Mouse (Mus musculus): ENCODE measurements around the gene Tmem200b. TPM values are rescaled to one million over a fixed set of nuclear protein-coding genes. Genes with fewer than 3 reads are reported as not detected.

Tmem200b gene
- total RNA-seq, 2 experiments from 2014 or later: 11.3 to 14.4 TPM

DNA sequence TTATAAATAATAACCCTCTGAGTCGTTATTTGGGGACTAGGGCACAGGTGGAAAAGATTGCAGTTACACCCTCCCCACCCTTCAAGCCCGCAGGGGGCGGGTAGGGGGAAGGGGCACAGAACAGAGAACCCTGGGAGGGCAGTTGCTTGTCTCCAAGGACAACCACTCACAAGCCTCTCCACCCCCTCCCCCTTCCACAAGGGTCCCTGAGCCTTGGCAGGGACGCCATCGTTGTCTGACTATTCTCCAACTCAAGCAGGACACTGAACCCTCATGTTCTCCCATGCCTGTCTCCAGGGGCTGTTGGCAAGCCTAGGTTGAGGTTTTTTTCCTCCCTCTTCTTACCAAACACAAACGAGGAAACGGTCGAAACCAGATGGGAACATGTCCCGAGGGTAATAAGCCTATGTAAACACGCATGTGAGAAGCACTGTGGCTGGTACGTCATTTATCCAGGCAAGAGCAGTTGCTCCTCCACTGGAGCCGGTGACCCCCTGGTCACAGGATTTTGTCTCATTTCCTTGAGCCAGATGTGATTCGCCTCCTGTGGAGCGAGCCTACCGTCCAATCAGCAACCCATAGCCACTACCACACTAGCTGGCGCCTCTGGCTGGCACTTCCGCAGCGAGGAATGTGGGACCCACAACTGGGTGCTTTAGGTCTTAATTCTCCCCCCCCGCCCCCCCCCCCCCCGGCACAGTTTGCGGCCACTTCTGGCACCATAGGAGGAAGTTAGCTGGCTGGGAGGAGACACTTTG is 11.2 kb upstream of the Tmem200b start:
- intact Hi-C loops (cut with DNase I): no loop called here
- peak in 1 of 2 experiments; percentile 48 for DNase-seq

DNA sequence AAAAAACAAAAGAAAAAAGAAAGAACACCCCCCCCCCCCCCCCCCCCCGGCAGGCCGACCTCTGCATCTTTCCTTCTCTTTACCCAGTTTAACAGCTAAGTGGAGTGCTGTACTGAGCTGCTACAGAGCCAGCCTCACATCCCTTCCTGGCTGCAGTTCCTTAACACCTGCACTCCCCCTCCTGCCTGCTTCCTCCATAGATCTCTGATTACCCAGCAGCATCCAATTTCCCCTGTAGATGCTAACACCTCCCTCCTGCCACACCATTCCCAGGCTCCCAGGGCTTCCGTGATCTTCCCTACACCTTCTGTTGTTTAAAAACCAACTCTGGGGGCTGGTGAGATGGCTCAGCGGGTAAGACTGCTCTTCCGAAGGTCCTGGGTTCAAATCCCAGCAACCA is 10.1 kb upstream of the Tmem200b start:
- intact Hi-C loops (cut with DNase I): no loop called here

DNA sequence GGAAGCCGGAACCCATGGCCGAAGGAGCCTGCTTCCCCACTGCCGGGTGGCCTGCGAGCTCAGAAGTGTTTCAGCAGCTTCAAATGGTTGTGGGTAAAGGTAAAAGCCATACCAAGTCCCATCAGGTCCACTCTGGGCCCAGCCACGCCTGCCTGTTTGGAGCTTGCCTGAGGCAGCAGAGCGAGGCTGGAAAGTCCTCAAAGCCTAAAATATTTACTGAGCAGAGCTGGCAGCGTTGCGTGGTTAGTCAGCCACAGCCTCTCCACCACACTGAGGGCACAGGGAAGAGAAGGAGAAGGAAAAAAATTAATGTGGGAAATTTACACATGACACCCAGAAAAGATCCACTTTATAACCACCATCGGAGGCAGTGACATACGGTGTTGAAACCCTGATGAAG is 8.0 kb upstream of the Tmem200b start:
- no peak for DNase-seq
- intact Hi-C loops (cut with DNase I): no loop called here

More for the DNA sequence above, 10.1 kb upstream of the Tmem200b start:
- no peak for DNase-seq

DNA sequence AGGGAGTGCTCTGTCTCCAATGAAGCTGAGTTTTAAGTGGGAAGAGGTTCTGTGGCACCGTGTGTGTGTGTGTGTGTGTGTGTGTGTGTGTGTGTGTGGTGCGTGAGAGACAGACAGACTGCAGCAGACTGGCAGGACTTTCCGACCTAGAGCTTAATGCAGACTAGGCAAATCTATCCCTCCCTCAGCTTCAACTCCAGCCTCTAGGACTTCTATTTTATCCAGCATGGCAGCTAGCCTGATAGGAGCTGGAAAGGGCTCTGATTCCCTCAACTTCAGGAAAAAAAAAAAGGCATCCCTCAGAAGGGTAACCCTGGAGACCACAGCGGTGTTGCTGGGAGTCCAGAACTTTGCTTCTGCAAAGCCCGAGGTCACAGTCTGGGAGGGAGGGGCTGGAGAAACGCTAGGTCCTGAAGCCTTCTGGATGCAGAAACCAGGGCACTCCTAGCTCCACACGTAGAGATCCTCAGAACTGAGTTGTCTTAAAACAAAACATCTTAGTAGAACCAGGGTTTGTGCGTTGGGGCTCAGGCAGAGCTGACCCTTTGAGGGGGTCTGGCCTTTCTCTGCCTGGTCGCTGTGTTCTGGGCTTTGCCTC is 7.4 kb upstream of the Tmem200b start:
- intact Hi-C loops (cut with DNase I): no loop called here
- no peak for DNase-seq

DNA sequence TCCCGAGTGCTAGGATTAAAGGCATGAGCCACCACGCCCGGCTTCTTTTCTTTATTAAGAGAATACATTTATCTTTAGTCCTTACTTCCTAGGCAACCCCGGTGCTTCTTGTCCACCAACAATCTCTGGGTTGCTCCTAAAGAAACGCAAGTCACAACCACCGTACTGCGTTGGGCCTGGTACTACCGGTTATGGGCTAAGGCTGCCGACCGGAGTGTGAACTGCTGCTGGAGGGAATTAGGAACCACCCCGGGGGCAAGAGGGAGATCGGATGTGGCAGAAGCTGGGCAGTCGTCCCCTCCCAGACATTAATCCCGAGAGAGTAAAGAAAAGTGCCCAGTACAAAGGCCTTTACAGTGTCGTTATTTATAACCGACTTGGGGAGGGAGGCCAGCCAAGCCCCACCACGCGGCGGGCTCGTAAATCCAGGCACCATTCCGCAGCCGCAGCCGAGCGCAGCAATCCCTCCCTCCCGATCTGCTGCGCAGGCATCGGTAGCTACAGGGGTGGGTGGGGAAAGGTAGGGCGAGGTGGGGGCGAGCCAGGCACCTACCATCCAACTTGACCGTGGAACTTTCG is 6.6 kb upstream of the Tmem200b start:
- intact Hi-C loops (cut with DNase I): loop anchor here (5.0 kb wide), 2 partner anchors 53 to 162 kb away; partner anchors contain the start of gene Epb41
- peak; percentile 46 to 49 for DNase-seq

DNA sequence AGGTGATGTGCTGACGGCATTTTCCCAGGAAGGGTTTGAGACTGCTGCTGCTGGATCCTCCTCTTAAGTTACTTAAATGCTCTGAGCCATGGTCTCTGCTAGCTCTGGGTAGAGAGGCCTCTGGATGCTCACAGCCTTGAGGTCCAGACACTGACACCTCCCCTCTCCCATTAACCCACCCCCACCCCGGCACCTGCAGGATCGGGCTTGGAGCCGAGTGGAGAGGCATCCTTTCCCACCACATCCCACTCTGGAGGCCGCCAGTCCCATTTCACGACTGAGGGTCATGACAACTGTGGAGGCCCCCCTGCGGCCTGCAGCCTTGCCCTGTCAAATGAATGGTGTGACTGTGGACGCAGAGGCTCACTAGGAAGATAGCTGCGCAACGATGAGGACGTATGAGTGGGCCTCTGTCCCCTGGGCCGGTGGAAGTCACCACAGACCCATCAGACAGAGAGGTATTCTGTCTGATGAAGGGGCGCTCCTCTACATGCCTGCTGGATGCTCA is 5.7 kb upstream of the Tmem200b start:
- intact Hi-C loops (cut with DNase I): loop anchor here (2.0 to 5.0 kb wide), 3 partner anchors 53 to 161 kb away; partner anchors contain the start of gene Epb41
- no peak for DNase-seq

DNA sequence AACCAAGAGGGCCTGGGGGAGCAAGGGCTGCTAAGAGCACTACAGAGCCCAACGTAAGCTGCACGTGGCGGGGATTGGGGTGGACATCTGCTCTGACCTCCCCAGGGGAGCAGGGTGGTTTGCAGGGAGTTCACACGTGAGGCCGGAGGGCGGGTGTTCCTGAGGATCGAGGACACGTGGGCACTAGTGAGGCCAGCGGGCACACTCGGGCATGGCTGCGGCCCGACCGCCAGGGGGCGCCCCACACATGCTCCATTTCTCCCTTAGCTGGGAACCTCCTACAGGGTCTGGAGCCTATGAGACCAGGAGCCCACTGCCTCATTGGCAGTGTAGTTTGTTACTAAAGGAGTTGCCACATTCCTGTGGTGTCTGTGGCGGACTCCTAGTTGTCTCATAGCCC is 5.1 kb upstream of the Tmem200b start:
- peak; percentile 72 to 92 for DNase-seq
- intact Hi-C loops (cut with DNase I): loop anchor here (2.0 to 5.0 kb wide), 3 partner anchors 52 to 161 kb away; partner anchors contain the start of gene Epb41

DNA sequence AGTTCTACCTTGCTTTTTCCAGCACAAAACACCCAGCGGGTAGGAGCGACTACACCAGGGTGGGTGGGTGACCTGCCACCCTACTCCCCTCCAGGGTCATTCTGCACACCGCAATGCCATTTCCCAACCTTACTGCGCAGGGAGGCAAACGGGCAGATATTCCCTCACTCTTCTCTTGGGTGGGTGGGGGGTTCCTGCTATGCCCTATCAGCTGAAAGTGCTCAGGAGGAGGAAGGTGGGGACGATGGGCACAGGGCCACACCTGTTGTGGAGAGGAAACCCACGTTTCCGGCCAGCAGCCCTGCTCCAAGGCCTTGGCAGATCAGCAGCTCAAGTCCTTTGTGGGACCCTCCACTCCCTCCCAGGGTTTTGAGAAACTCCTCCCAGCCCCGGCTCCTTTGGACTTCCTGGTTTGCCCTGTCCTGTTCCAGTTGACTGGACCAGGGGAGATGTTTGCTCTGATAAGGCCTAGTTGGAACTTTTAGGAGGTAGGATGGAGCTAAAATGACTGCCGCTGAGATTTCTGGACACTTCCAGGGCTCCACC is 4.5 kb upstream of the Tmem200b start:
- intact Hi-C loops (cut with DNase I): loop anchor here (2.0 to 5.0 kb wide), 3 partner anchors 52 to 160 kb away; partner anchors contain the start of gene Epb41
- DNase-seq: no peak

DNA sequence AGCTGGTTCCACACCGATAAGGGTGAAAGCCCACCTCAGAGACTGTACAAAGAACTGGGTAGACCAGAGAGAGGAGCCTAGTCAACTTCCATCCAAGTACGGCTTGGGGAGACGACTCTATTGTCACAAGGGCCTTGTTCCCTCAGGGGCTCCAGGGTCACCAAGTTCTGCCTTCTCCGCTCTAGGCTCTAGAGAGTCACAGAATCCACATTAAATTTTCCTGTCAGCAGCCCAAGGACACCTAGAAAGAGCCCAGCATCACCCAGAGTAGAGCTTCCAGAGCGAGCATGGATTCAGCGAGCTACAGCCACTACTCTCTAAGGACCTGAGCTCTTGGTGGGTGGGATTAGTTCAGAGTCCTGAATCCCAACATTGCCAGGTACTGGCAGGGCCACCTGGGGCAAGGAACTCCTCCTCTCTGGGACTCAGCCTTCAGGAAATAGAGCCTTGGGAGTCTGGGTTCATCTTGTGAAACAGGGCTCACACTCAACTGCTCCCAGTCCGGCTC is 3.5 kb upstream of the Tmem200b start:
- DNase-seq: no peak
- intact Hi-C loops (cut with DNase I): loop anchor here (5.0 kb wide), 2 partner anchors 56 to 159 kb away; partner anchors contain the start of gene Epb41

DNA sequence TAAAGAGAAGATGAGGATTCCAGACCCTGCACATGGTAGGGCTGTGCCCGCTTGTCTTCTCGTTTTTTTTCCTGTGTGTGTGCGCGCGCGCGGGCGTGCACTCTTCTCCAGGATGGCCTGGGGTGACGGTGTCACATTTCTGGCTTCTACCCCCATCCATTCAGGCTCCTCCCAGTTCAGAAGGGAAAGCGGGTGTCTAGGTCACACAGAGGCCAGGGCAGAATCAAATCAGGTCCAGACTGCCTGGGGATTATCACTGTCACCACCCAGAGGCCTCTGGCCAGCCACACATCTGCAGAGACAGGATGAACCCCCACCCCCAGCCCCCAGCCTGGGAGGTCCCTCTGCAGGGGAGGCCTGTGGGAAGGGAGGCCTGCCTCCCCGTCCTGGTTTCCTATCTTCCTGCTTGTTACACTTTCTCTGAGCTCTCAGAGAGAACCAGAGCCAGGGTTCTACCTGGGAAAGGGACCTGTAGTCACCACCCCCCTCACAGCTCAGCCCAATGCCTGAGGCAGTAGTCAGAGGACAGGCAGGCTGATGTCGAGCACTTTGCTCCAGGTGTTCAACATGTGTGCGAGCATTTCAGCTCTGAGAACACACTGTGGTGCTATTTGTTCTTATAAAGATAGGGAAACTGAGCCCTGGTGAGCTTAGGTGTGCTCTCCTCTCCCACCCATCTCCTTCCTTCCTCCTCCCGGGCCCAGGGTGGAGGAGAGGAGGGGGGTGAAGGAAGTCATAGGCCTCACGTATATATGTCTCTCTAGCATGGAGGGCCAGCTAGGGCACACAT is 2.7 kb upstream of the Tmem200b start:
- intact Hi-C loops (cut with DNase I): loop anchor here (5.0 kb wide), 2 partner anchors 57 to 158 kb away; partner anchors contain the start of gene Epb41
- peak; percentile 45 to 54 for DNase-seq

DNA sequence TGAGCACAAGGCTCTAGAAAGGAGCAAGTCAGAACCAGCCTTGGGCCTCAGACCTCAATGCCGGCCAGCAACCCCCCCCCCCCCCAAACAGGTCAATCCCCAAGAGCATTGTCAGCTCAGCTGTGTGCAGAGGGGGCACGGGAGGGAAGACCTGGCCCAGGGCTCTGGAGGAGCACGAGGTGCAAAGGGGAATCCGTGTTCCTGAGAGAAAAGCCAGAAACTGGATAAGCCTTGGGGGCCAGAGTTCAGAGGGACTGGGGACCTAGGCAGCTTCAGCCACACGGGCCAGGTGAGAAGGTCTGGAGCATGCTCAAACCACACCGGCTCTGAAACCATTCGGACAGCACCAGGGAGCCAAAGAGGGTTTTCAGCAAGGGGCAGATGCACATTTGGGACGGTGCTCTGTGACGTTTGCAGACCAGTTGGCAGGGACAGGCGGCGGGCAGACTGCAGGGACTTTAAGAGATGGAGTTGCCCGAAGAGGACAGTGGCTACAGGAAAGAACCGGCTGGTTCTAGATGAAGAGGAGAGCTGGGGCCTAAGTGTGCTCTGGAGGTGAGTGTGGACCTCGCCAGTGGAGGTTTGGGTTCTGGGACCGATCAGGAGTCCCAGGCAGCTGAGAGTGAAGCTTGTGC is 1.9 kb upstream of the Tmem200b start:
- peak in 1 of 2 experiments; percentile 27 for DNase-seq
- intact Hi-C loops (cut with DNase I): loop anchor here (5.0 kb wide), 2 partner anchors 57 to 158 kb away; partner anchors contain the start of gene Epb41

DNA sequence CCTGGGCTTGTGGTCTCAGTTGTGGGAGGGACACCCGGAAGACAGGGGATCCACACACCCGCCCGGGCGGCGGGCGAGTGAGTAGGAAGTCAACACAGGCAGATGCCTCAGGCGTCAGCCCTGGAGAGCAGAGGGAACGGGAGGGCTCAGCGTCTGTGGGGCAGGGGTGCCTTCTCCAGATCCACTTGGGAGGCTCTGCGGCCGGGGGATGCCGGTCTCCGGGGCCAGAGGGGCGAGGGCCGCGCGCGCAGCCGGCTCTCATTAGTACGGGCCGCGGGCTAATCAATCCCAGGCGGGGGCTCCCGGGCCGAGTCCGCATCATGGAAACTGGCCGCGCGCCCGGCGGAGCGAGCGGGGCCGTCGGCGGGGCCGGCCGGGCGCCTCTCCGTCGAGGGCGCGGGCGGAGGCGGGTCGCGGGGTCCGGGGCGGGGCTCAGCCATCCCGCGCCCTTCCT is 1.4 kb upstream of the Tmem200b start:
- DNase-seq: peak; percentile 72 to 74
- intact Hi-C loops (cut with DNase I): no loop called here

DNA sequence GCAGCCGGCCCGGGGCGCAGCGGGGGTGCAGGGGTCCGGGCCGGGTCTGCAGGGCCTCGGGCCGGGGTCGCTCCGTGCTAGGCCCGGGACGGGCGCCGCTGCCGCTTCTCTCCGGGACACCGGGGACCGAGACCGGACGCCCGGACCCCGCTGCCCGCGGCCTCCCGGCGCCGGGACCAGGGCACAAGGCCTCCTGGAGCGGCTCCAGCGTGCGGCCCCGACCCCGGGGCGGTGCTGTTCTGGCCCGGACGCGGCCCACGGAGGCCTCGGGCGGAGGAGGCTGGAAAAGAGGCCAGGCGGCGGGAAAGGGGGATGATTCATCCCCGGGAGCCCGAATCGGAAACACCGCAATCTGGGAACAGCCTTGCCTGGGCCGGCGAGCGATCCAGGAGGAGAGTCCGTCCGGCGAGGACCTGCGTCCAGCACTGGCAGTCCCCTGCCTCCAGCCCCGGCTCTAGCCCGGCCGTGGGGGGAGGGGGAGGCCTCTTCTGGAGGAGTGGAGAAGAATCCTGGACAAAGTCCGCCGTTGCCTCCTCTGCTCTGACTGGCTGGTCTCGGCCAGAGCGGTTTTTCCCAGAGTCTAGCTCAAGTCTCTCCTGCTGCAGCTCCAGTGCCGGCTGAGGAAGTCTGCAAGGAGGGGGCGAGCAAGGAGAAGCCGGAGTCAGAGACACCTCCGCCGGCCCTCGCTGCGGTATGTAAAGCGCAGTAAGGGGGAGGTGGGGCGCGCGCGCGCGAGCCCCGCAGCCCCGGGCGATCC is 798 bp upstream of the Tmem200b start:
- DNase-seq: peak; percentile 75 to 81
- intact Hi-C loops (cut with DNase I): no loop called here

DNA sequence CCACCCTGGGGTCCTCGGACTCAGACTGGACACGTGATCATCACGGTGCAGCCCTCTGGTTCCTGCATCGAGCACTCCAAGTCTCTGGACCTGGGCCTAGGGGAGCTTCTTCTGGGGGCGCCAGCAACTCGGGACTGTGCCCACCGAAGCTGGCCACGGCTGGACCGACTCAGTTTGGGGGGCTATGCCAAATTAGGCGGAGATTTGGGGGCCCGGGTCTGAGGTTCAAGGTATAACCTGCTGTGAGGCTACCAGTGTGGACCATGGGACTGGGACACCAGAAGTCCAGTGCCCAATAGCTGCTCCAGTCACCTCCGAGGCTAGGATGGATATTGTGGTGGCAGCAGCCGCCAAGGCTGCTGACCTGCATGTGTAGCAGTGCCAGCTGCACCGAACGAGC is 833 bp downstream of the Tmem200b start:
- no peak for DNase-seq
- intact Hi-C loops (cut with DNase I): no loop called here

DNA sequence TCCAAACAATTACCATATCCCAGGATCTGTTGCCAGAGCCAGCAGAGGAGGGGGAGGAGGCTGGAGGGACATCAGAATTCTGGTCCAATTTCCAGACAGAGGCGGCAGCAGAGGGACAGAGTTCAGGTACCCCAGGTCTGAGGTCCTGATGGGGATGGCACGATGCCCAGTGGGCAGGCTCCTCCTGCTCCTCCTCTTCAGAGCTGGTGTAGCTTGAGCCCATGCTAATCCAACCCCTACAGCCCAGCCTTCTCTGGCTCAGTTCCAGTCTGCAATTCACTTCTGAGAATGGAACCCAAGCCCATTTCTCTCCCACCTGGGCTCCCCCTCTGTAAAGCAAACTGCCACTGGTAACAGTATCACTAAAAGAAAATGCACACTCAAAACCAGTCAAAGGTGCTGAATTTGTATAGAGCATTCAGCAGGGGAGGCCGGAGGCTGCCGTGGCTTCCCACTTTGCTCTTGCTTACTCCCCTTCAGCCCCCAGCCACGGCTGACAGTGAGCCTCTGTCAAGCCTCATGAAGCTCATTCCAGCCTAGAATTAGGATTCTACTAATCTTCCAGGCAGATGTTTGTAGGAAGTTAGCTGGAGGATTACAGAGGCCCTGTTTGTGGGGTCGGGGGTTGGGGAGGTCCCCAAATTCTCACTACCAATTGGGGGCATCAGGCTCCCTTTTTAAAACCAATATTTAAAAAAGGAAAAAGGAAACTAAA is 2.7 kb downstream of the Tmem200b start:
- intact Hi-C loops (cut with DNase I): no loop called here
- no peak for DNase-seq

DNA sequence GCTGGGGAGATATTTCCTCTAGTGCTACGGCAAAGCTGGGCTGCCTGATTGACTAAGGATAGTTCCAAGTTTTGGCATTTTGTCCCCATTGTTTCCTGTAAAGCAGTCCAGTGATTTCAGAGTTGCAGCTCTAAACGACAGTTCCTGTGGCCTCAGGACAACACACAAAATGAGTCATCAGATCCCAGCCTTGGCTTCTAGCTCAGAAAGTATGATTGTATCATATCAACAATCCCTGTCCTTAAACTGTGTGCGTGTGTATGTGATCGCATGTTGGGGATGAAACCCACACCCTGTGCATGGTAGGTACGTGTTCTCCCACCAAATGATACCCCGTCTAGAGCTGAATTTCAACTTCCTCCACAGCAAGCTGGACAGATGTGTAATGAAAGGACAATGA is 7.6 kb downstream of the Tmem200b start:
- no peak for DNase-seq
- intact Hi-C loops (cut with DNase I): no loop called here

DNA sequence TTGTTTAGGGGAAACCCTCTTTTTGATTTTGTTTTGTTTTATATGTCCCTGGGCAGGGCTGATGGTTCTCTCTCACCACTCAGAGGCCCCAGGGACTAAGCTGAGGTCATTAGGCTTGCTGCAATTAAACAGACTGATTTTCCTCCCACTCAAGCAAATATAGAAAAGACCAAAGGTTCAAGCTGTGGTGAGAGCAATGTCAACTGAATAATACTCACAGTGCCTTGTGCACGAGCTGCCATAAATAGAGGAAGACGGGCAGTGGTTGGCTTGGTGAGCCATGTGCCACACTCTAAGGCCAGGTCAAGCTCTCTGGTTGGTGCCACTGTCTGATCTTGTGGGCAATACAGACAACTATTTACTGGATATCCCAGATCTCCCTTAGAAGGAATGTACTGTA is 17.9 kb downstream of the Tmem200b start:
- no peak for DNase-seq
- intact Hi-C loops (cut with DNase I): no loop called here

DNA sequence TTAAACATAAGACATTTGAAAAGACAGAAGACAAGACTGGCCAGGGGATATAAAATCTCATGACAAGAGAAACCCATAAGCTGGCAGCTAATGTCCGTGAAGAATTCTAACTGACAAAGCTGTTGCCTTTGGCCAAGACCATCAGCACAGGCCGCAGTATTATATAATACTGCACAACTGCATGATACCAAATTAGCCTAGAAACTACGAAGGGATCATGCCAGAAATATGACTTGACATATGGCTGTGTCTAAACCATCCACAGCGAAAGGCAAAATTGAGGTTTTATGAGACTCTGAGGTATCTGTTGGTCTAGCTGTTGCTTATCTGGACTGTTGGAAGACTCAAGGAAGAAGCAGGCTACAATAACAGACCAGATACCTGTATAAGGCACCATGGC is 19.3 kb downstream of the Tmem200b start:
- no peak for DNase-seq
- intact Hi-C loops (cut with DNase I): no loop called here

Measured in heart, postnatal 10 days (tissue).